7 mouse cellular contexts compared by ENCODE assay signal in the genomic region with DNA sequence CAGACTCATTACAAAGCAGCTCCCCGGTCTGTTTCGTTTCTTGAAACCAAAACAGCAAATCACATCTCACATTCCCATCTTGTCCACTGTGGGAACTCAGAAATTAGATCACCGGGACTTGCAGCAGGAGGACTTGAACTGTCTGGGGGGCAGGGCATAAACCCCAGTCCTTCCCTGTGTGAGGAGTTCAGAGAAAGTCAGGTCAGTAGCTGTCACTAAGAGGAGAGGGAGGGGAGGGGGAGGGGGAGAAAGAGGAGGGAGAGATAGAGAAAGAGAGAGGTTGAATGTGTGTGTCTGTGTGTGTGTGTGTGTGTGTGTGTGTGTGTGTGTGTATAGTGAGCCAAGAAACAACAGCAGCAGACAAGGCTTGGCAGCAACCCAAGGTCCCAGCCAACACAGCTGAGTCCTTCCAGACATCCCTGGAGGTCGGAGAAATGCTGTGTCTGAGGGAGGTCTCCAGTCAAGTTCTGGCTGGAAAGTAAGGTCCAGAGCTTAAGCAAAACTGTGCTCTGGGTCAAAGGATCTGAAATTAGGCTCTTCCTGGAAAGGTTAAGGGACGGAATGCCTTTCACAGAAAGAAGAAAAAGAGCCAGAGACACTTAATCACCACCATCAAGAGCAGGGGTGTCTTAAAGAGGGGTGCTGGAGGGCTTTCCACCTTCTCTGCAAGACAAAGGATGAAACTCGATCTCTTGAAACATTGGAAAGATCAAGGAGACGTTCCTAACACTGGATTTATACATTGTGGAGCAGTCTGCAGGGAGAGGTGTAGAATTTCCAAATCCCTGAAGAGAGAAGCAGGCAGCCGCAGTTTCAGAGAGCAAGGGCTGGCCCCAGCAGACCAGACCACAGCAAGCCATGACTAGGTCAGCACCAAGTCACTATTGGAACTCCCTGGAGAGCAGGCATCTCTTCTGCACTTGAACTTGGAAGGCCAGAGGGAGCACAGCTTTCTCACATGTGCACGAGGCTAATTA. TPM values are rescaled to one million over a fixed set of nuclear protein-coding genes. Genes with fewer than 3 reads are reported as not detected.
DNase-seq lines count a peak whose midpoint lies in the region; ATAC-seq and TF ChIP-seq lines count a peak whose summit lies in the region.

No protein-coding gene starts in this region.

- 20% methylated on average over 9 of the region's 9 CpGs for WGBS in hindbrain, postnatal 0 days
- 14% methylated on average over 9 of the region's 9 CpGs for WGBS in lung, embryonic 15.5 days

- ATAC-seq in hindbrain, postnatal 0 days = peak; percentile 90
- peak; percentile 94 for ATAC-seq in lung, embryonic 15.5 days (ENCODE audit: borderline replicate concordance, extremely low read depth, low FRiP score, low TSS enrichment)

- intact Hi-C loops in gastrocnemius, postnatal 14 days (cut with DNase I; ENCODE audit: low total_unique reads) = no loop called here

- H3K27me3 ChIP-seq in hindbrain, postnatal 0 days (ENCODE audit: insufficient read depth, low read length) = no peaks in the 10 kb centered on the region
- no peaks in the 10 kb centered on the region for H3K27me3 ChIP-seq in lung, embryonic 15.5 days

- peak overlapping the region; percentile 49; the same call in 1 of the 2 replicates for H3K27ac ChIP-seq in hindbrain, postnatal 0 days
- peak overlapping the region; percentile 92 for H3K27ac ChIP-seq in lung, embryonic 15.5 days

- H3K4me1 ChIP-seq in hindbrain, postnatal 0 days (ENCODE audit: insufficient read depth, low read length) = no peaks in the 10 kb centered on the region; the same call in 1 of the 2 replicates
- H3K4me1 ChIP-seq in lung, embryonic 15.5 days = peaks cover 20% of the 10 kb centered on the region

- no peak overlapping the region for H3K4me2 ChIP-seq in hindbrain, postnatal 0 days (ENCODE audit: low read depth, low read length)
- H3K4me2 ChIP-seq in lung, embryonic 15.5 days = peak overlapping the region; percentile 5; the same call in 1 of the 2 replicates

- no peak overlapping the region for H3K4me3 ChIP-seq in hindbrain, postnatal 0 days (ENCODE audit: low read length)
- no peak overlapping the region for H3K4me3 ChIP-seq in lung, embryonic 15.5 days

- H3K9ac ChIP-seq in hindbrain, postnatal 0 days (replicated peaks; ENCODE audit: low read length) = no peak overlapping the region
- H3K9ac ChIP-seq in lung, embryonic 15.5 days = no peak overlapping the region

- H3K9me3 ChIP-seq in hindbrain, postnatal 0 days (ENCODE audit: low read length) = no peaks in the 10 kb centered on the region
- no peaks in the 10 kb centered on the region for H3K9me3 ChIP-seq in lung, embryonic 15.5 days

- DNase-seq in R1 (ENCODE audit: low read depth, low spot score) = peak; percentile 54
- peak; percentile 47 for DNase-seq in brain, adult 2 months (ENCODE audit: low read depth, low spot score)
- DNase-seq in gastrocnemius, postnatal 14 days = peak; percentile 71
- peak; percentile 84 for DNase-seq in hindbrain, postnatal 0 days (ENCODE audit: low spot score)
- peak; percentile 84 for DNase-seq in retina, postnatal 1 day
- DNase-seq in thymus, postnatal 36 days = no peak

- H3K36me3 ChIP-seq in hindbrain, postnatal 0 days (ENCODE audit: insufficient read depth, low read length) = no peaks in the 10 kb centered on the region
- no peaks in the 10 kb centered on the region for H3K36me3 ChIP-seq in lung, embryonic 15.5 days

- TF ChIP-seq CTCF in hindbrain, postnatal 0 days (IDR thresholded peaks at IDR 0.05; ENCODE audit: low read depth) = no peak

RNA-seq across cellular contexts. Expression of gene Bach2, which starts 42.4 kb away (rescaled TPM):
- 1 to 10 TPM; 4.7 to 6.4 TPM for total RNA-seq in gastrocnemius, postnatal 14 days (2021)
- 11.7 and 13.9 TPM in 2 replicates for total RNA-seq in hindbrain, postnatal 0 days (2014; rRNA removed)
- 12.6 and 14.7 TPM in 2 replicates for polyA plus RNA-seq in hindbrain, postnatal 0 days (2015; fragmentation: Nextera tagmentation; extraction: Ambion mirVana)
- polyA plus RNA-seq in lung, embryonic 15.5 days (2015; fragmentation: Nextera tagmentation; extraction: Ambion mirVana) = 8.7 and 10.5 TPM in 2 replicates

Comparison
In these comparisons a context has a peak if more than half of its experiments do, and no peak if none do; other contexts are left out.
1. DNase-seq: peak in R1 (single experiment), brain, adult 2 months (single experiment), gastrocnemius, postnatal 14 days (single experiment), hindbrain, postnatal 0 days (single experiment) and retina, postnatal 1 day (single experiment); none in thymus, postnatal 36 days (0 of 2).